Mouse (Mus musculus) thymus, postnatal 10 days (tissue): ENCODE data around the gene Bach2.

Source experiments
- DNase-seq, 2 experiments: peaks; one replicate each; pipeline ENCODE4 v3.0.0; 2021; ENCODE audit warnings: low spot score in 2 of 2

Bach2 gene

DNA sequence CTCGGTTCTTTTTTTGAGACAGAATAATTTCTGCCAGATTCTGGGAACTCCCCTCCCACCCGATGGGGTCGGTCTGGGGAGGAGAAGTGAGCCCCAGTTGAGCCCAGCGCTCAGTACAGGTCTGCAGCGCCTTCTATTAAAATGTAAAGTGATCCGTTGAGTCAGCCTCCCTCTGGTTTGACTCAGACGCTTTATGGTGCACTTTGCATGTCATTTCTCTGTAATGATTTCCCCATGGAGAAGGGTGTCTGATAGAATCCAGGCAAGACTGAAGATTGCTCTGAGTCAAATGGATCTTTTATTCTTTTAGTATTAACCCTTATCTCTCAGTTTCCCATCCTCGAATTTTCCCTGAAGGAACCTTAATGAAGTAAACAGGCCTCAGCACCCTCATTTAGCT lies 244.3 kb downstream of the Bach2 start:
- DNase-seq = no peak

DNA sequence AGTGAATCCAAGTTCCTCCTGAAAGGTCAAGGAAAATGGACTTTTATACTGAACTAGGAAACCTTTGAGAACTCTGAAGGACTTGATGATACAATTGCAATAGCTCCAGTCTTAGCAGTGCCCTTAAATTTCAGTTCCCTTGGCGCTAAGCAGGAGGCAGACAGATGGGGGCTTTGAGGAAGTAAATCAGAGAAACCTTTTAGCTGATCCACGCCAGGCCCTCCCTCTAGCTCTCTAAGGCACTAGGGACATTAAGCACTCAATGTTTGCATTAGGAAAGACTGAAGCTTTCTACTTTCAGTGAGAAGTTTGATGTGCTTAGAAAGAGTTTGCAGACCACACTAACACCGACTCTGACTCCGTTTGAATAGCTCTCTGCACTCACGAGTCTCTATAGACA lies 247.2 kb downstream of the Bach2 start:
- DNase-seq = no peak

GRCm38 (mm10) chr4:32486654-32487398 lies 248.2 kb downstream of the Bach2 start:
- DNase-seq = no peak

DNA sequence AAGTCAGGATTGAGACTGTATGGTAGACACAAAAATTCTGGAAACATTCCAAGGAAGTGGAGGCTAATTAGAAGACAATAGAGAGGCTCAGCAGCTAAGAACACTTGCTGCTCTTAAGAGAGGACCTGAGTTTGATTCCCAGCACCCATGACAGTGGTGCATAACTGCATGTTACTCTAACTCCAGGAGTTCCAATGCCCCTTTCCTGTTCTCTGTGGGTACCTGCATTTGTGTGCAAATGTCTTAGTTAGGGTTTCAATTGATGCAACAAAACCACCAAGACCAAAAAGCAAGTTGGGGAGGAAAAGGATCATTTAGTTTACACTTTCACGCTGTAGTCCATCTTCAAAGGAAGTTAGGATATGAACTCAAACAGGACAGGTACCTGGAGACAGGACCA lies 250.6 kb downstream of the Bach2 start:
- DNase-seq = no peak

GRCm38 (mm10) chr4:32491176-32491575 lies 252.6 kb downstream of the Bach2 start:
- DNase-seq = no peak

DNA sequence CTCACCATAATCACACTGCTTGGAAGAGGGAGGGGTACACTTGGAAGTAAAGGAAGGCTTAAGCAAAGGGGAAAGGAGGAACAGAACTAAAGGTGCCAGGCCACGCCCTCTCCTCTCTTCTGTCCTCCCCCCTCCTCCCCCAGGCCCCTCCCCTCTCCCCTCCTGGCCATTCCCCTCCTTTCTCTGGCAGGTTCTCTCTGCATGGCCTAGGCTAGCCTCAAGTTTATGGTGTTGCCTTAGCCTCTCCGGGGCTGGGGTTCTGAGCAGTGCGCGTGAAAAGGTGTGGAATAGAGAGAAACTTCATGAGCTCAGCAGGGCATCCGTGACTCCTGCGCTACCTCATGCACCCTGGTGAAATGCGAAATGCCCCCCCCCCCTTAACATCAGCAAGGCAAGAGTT lies 254.2 kb downstream of the Bach2 start:
- no peak for DNase-seq

DNA sequence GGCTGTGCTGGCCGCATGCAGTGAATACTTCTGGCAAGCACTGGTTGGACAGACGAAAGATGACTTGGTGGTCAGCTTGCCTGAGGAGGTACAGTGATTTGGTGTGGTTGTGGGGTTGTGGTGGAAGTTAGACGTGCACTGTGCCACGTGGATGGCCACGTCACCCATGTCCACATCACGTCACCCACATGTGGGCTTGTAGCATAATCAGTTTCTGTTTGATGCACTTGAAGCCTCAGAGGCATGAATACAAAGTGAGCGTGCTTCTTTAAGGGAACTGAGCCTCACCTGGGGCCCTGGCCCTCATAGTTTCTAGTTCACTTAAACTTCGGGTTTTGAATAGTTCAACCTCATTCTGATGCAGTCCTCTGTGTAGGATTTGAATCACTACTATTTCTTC lies 263.2 kb downstream of the Bach2 start:
- no peak for DNase-seq

GRCm38 (mm10) chr4:32502181-32502580 lies 263.6 kb downstream of the Bach2 start:
- no peak for DNase-seq

- no peak for DNase-seq
Measured at GRCm38 (mm10) chr4:32504236-32504635, 265.6 kb downstream of the Bach2 start.

GRCm38 (mm10) chr4:32506306-32506808 lies 267.8 kb downstream of the Bach2 start:
- DNase-seq = no peak

DNA sequence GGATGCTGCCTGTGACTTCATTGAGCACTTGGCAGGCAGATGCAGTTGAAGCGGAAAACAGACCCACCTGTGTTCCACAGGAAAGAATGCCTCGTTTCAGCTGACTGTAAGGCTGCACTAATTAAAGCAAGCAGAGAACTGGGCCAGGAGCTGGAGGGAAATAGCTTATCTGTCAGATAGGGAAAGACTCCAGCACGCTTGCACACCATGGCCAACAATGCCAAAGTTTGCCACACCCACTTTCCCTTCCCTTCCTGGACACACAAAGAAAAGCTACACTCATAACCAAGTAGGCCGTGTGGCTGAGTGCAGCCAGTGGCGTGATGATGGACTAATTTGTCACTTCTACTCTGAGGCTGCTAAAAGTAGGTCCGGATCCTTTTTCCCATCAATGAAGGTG lies 268.4 kb downstream of the Bach2 start:
- no peak for DNase-seq

DNA sequence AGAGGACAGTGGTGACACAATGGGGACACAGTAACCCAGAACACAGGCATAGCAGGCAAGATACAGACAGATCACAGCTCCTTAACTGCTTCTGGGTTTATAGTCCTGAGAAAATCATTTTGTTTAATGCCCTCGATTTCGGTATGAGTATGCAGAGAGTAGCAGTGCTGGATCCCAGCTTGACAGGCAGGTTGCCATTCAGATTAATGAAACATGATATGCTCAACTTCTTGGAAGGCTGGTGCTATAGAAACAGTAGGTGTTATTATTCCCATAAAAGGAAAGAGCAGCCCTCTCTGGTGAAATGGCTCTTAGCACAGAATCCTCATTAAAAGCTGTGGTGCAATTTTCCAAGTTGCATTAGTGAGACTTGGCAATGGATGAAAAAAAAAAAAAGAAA lies 270.0 kb downstream of the Bach2 start:
- DNase-seq = no peak

DNA sequence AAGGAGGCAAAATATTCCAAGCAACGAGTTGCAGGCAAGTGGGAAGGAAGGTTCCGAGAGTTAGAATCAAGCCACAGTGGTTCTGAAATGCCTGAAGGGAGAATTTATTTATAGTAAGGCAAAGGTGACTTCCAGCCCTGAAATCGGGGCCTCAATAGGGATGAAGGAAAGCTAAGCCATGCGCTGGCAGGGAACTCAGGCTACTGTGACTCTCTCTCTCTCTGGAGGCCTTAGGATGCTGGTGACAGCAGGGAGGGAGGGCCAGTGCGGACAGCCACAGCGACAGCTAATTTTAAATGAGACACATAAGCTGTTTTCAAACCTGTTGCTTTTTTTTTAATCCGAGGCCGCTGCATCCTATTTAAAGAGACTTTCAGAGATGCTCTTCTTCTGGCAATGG lies 270.4 kb downstream of the Bach2 start:
- no peak for DNase-seq

GRCm38 (mm10) chr4:32509832-32510612 lies 271.4 kb downstream of the Bach2 start:
- no peak for DNase-seq

DNA sequence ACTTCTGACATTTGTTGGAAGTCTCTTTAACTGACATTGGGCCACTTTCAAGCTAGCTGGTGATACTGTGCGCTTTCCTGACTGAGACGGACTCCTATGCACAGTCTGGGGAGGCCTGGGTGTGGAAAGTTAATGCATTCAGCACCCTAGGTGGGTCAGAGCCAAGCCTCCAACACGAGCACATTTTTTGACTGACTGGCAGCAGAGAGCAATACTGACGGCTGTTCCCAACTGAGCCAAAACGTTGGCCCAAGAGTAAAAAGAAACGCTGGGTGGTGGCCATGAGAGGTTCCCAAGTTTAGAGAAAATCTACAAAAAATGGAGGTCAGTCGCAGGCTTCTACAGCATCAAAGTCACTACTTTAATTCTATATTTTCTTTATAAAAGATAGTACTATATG lies 272.3 kb downstream of the Bach2 start:
- DNase-seq = no peak

DNA sequence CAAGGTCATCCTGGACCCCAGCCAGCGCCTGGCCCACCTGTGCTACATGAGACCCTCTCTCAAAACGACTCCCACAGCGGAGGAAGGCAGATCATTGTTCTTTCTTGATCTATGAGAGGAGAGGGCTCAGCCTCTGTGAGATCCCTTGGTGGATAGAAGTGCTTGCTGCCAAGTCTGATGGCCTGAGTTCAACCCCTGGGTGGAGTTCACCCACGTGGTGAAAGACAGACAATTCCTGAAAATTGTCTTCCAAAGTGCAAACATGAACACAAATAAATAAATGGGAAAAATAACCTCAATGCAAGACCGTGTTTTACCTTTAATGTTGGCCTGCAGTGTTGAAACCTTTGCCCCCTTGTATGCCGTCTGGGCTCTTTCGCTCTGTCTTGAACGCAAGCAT lies 277.5 kb downstream of the Bach2 start:
- DNase-seq = no peak

DNA sequence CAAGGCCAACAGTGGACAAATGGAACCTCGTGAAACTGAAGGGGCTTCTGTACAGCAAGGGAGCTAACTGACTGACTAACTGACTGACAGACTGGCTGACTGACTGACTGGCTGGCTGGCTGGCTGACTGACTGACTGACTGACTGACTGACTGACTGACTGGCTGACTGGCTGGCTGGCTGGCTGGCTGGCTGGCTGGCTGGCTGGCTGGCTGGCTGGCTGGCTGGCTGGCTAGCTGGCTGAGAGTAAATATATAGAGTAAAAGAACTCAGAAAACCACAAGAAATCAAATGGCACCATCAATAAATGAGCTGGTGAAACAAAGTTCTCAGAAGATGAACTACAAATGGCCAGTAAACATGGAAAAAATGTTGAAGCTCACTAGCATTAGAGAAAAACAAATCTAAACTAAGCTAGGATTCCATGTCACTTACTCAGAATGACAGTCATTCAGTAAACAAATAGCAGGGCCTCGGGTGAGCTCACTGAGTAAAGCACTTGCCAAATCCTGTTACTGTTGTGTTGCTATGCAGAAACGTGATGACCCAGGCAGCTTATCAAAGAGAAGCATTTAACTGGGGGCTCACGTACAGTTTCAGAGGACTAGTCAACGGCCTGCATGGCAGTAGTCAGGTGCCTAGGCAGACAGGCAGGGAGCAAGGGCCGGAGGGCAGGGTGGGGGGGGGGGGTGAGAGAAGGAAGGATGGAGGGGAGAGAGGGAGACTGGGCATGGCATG lies 280.4 kb downstream of the Bach2 start:
- no peak for DNase-seq

- DNase-seq = no peak
Measured at GRCm38 (mm10) chr4:32520628-32521360, 282.2 kb downstream of the Bach2 start.

DNA sequence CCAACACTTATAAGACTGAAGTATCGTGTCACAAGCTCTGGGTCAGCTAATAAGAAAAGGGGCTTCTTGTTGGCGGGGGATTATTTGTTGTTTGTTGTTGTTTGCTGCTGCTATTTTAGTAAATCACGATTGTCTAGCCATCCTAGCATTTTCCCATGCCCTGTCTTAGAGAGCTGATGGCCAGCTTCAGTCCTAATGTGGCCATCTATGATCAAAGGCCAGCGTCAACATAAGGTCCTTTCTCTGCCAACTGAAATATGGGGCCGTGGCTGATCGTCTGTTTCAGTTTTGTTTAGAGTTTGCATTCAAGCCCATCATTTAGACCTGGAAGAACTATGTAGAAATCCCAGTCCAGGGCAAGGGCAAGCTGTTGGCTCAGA lies 282.7 kb downstream of the Bach2 start:
- no peak for DNase-seq

- DNase-seq = no peak
Measured at GRCm38 (mm10) chr4:32522013-32522412, 283.4 kb downstream of the Bach2 start.

- DNase-seq = no peak
Measured at GRCm38 (mm10) chr4:32524282-32524681, 285.7 kb downstream of the Bach2 start.

- DNase-seq = no peak
Measured at GRCm38 (mm10) chr4:32525000-32525399, 286.4 kb downstream of the Bach2 start.
